ENCODE assay signal across 24 mouse cellular contexts in genomic region chr17:13907082-13907481, GRCm38 (mm10). TPM values are rescaled to one million over a fixed set of nuclear protein-coding genes. Genes with fewer than 3 reads are reported as not detected.
"Had no signal": no experiment of that assay in that cellular context is flagged by ENCODE, and none has a peak within 500 bp of the region (broad histone marks: within the 10 kb centered on the region; RNA-seq: fewer than 3 reads in every experiment).

No protein-coding gene starts in this region.

- H3K4me3 ChIP-seq: liver, embryonic 15.5 days; lung, embryonic 15.5 days; megakaryocyte, embryonic 14.5 days; midbrain, embryonic 12.5 days; neural tube, embryonic 12.5 days; stomach, embryonic 15.5 days had no signal

- ATAC-seq: liver, postnatal 0 days; lung, postnatal 0 days; midbrain, embryonic 16.5 days had no signal

- H3K36me3 ChIP-seq: liver, embryonic 15.5 days had no signal

- H3K27me3 ChIP-seq: liver, embryonic 15.5 days; lung, embryonic 15.5 days; megakaryocyte, embryonic 14.5 days; midbrain, embryonic 12.5 days; neural tube, embryonic 12.5 days; stomach, embryonic 15.5 days had no signal

- H3K4me2 ChIP-seq: liver, embryonic 15.5 days; lung, embryonic 15.5 days; midbrain, embryonic 12.5 days; neural tube, embryonic 12.5 days; stomach, embryonic 15.5 days had no signal

- H3K9me3 ChIP-seq: liver, embryonic 15.5 days; lung, embryonic 15.5 days; megakaryocyte, embryonic 14.5 days; midbrain, embryonic 12.5 days; neural tube, embryonic 12.5 days; stomach, embryonic 15.5 days had no signal

- DNase-seq: liver, postnatal 0 days; lung, adult 2 months; lung, postnatal 14 days; lung, postnatal 36 days; midbrain, embryonic 14.5 days; right cerebral cortex, postnatal 14 days; thymus, adult 2 months; thymus, postnatal 25 days; thymus, postnatal 4 days had no signal

- H3K9ac ChIP-seq: liver, embryonic 15.5 days; liver, postnatal 0 days; lung, embryonic 15.5 days; midbrain, embryonic 12.5 days; neural tube, embryonic 12.5 days; stomach, embryonic 15.5 days had no signal

- H3K27ac ChIP-seq: liver, embryonic 15.5 days; lung, embryonic 15.5 days; macrophage; midbrain, embryonic 12.5 days; neural tube, embryonic 12.5 days; stomach, embryonic 15.5 days; stomach, postnatal 0 days had no signal

- H3K4me1 ChIP-seq: liver, embryonic 15.5 days; lung, embryonic 15.5 days; megakaryocyte, embryonic 14.5 days; midbrain, embryonic 12.5 days; neural tube, embryonic 12.5 days; stomach, embryonic 15.5 days had no signal

RNA-seq across cellular contexts. Expression of gene Gm7168, which starts 41.1 kb away (rescaled TPM):
- total RNA-seq: megakaryocyte progenitor cell, adult 5-6 weeks; monocyte, adult 5-6 weeks; neutrophil, adult 5-6 weeks had no signal
- polyA plus RNA-seq: liver, embryonic 15.5 days; liver, postnatal 0 days; lung, embryonic 15.5 days; lung, postnatal 0 days; macrophage; midbrain, embryonic 12.5 days; midbrain, embryonic 14.5 days; midbrain, embryonic 16.5 days; neural tube, embryonic 12.5 days; spleen, adult 2 months; stomach, embryonic 15.5 days; stomach, postnatal 0 days; thymus, adult 2 months; urinary bladder, adult 2 months had no signal
